Mouse (Mus musculus): ENCODE measurements around the gene Prdx5.

Gene Prdx5

GRCm38 (mm10) chr19:6874257-6874656 is 35.6 kb downstream of the Prdx5 start:
- DNase-seq: no peak

GRCm38 (mm10) chr19:6872701-6873100 is 37.2 kb downstream of the Prdx5 start:
- DNase-seq: no peak

GRCm38 (mm10) chr19:6871574-6872271 is 38.2 kb downstream of the Prdx5 start:
- no peak for DNase-seq

GRCm38 (mm10) chr19:6869355-6869754 is 40.6 kb downstream of the Prdx5 start:
- DNase-seq: no peak

- no peak for DNase-seq
These were observed 48.5 kb downstream of the Prdx5 start for GRCm38 (mm10) chr19:6861451-6861850.

- DNase-seq: no peak
These were observed 49.2 kb downstream of the Prdx5 start for GRCm38 (mm10) chr19:6860706-6861105.

GRCm38 (mm10) chr19:6859971-6860370 is 49.9 kb downstream of the Prdx5 start:
- no peak for DNase-seq

GRCm38 (mm10) chr19:6859032-6859651 is 50.8 kb downstream of the Prdx5 start:
- no peak for DNase-seq

GRCm38 (mm10) chr19:6858031-6858430 is 51.9 kb downstream of the Prdx5 start, which contains the start of gene Ccdc88b:
Ccdc88b (minus strand) TSS chr19:6858211.
- DNase-seq: no peak

GRCm38 (mm10) chr19:6857391-6858005 is 52.4 kb downstream of the Prdx5 start:
- DNase-seq: no peak

GRCm38 (mm10) chr19:6857003-6857360 is 52.9 kb downstream of the Prdx5 start:
- DNase-seq: no peak

Measured in cerebellum, adult 18-20 months (tissue).